ENCODE assay signal across 21 mouse cellular contexts in the genomic region with DNA sequence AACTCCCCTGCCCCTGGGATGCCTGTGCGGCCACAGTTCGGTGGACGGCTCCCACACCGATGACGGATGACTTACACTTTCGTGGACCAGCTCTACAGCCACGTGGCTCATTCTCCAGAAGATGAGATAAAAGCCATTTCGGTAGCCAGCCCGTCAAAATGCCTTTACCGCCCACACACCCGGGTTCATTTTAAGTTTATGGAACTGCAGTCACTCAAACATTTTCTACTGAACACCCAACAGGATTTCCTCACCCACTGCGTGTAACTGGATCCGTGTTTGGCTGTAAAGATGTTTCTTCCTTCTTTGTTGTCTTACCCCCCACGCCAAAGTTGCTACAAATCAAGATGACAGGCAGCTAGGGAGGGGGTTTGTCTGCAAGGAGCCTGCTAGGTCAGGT. TPM values are rescaled to one million over a fixed set of nuclear protein-coding genes. Genes with fewer than 3 reads are reported as not detected.
A peak's percentile ranks its signal among the peaks of the same experiment; 100 is the strongest.
DNase-seq lines count a peak whose midpoint lies in the region; ATAC-seq and TF ChIP-seq lines count a peak whose summit lies in the region.
"Had no signal": no experiment of that assay in that cellular context is flagged by ENCODE, and none has a peak within 500 bp of the region (broad histone marks: within the 10 kb centered on the region; RNA-seq: fewer than 3 reads in every experiment).

No protein-coding gene starts in this region.

- no peak overlapping the region for H3K4me2 ChIP-seq in hindbrain, embryonic 16.5 days (ENCODE audit: low read length)
- H3K4me2 ChIP-seq: heart, embryonic 13.5 days; limb, embryonic 15.5 days; liver, embryonic 15.5 days; midbrain, embryonic 12.5 days; neural tube, embryonic 13.5 days had no signal

- no peak overlapping the region for H3K9ac ChIP-seq in heart, adult 2 months (ENCODE audit: low read depth, low read length)
- H3K9ac ChIP-seq in hindbrain, embryonic 16.5 days (ENCODE audit: low read depth, low read length): no peak overlapping the region
- H3K9ac ChIP-seq: heart, embryonic 13.5 days; limb, embryonic 15.5 days; liver, embryonic 15.5 days; midbrain, embryonic 12.5 days; neural tube, embryonic 13.5 days had no signal

- peak; percentile 43 for DNase-seq in heart, postnatal 4 days
- no peak for DNase-seq in heart, adult 2 months
- peak; percentile 32 for DNase-seq in thymus, postnatal 4 days
- no peak for DNase-seq in thymus, postnatal 10 days (ENCODE audit: low spot score in 2 of 2)
- DNase-seq in T-cell, adult 2 months (ENCODE audit: low spot score): peak; percentile 76
- peak; percentile 76 for DNase-seq in naive thymus-derived CD4-positive, alpha-beta T cell, adult 2 months (ENCODE audit: low read depth)
- no peak for DNase-seq in yolk sac, embryonic 10.5 days (ENCODE audit: low spot score)
- DNase-seq: cerebellum, adult 8-10 months; heart, postnatal 36 days; kidney, adult 8-10 months; layer of hippocampus, postnatal 36 days had no signal

- H3K36me3 ChIP-seq in heart, adult 2 months (ENCODE audit: control insufficient read depth, insufficient read depth, low read length): no peaks in the 10 kb centered on the region
- no peaks in the 10 kb centered on the region for H3K36me3 ChIP-seq in hindbrain, embryonic 16.5 days (ENCODE audit: control insufficient read depth, insufficient read depth, low read length)
- H3K36me3 ChIP-seq: forebrain, embryonic 10.5 days; heart, embryonic 13.5 days; limb, embryonic 15.5 days; liver, embryonic 15.5 days; midbrain, embryonic 12.5 days; neural tube, embryonic 13.5 days had no signal

- no peak for TF ChIP-seq POLR2A in heart, adult 2 months (IDR thresholded peaks at IDR 0.05; ENCODE audit: insufficient read depth, low read depth, low read length)

- no peaks in the 10 kb centered on the region for H3K4me1 ChIP-seq in heart, adult 2 months (ENCODE audit: control insufficient read depth, insufficient read depth, low read length)
- H3K4me1 ChIP-seq in hindbrain, embryonic 16.5 days (ENCODE audit: control insufficient read depth, insufficient read depth, low read depth, low read length): no peaks in the 10 kb centered on the region
- H3K4me1 ChIP-seq: heart, embryonic 13.5 days; limb, embryonic 15.5 days; midbrain, embryonic 12.5 days; neural tube, embryonic 13.5 days had no signal

- no peak for ATAC-seq in hindbrain, embryonic 16.5 days
- ATAC-seq: hindbrain, postnatal 0 days; lung, postnatal 0 days; Patski had no signal

- H3K9me3 ChIP-seq in hindbrain, embryonic 16.5 days (ENCODE audit: control insufficient read depth, low read length): no peaks in the 10 kb centered on the region
- H3K9me3 ChIP-seq: forebrain, embryonic 10.5 days; limb, embryonic 15.5 days; liver, embryonic 15.5 days; midbrain, embryonic 12.5 days; neural tube, embryonic 13.5 days had no signal

- TF ChIP-seq CTCF in heart, adult 2 months (IDR thresholded peaks at IDR 0.05): no peak

- no peak for TF ChIP-seq EP300 in heart, adult 2 months (IDR thresholded peaks at IDR 0.05; ENCODE audit: insufficient read depth, low read depth, low read length)

- H3K27me3 ChIP-seq in heart, adult 2 months (ENCODE audit: control insufficient read depth, insufficient read depth, low read length): peaks cover 2% of the 10 kb centered on the region
- H3K27me3 ChIP-seq in hindbrain, embryonic 16.5 days (replicated peaks; ENCODE audit: control insufficient read depth, insufficient read depth, low read length): peaks cover 9% of the 10 kb centered on the region
- H3K27me3 ChIP-seq: Patski had no signal

- no peaks in the 10 kb centered on the region for H3K79me2 ChIP-seq in heart, adult 2 months (replicated peaks; ENCODE audit: control insufficient read depth, insufficient read depth, low read length)

- H3K4me3 ChIP-seq in heart, adult 2 months: no peak overlapping the region
- no peak overlapping the region for H3K4me3 ChIP-seq in hindbrain, embryonic 16.5 days (ENCODE audit: low read length)
- H3K4me3 ChIP-seq: forebrain, embryonic 10.5 days; heart, embryonic 13.5 days; limb, embryonic 15.5 days; liver, embryonic 15.5 days; midbrain, embryonic 12.5 days; neural tube, embryonic 13.5 days had no signal

- intact Hi-C loops in heart, adult 2 months (cut with DNase I): no loop called here

- 44% methylated on average over 14 of the region's 14 CpGs for WGBS in heart, adult 2 months
- 81% methylated on average over 14 of the region's 14 CpGs for WGBS in hindbrain, embryonic 16.5 days

- H3K27ac ChIP-seq in heart, adult 2 months: no peak overlapping the region
- no peak overlapping the region for H3K27ac ChIP-seq in hindbrain, embryonic 16.5 days (ENCODE audit: low read depth, low read length)
- H3K27ac ChIP-seq: forebrain, embryonic 10.5 days; heart, embryonic 13.5 days; hindbrain, postnatal 0 days; limb, embryonic 15.5 days; liver, embryonic 15.5 days; midbrain, embryonic 12.5 days; neural tube, embryonic 13.5 days had no signal

RNA-seq across cellular contexts. Expression of a gene that starts 5.7 kb away (rescaled TPM):
- 1 to 10 TPM; 1.3 to 1.6 TPM for total RNA-seq in heart, postnatal 4 days (2021)
- under 1 TPM; 0.65 to 0.89 TPM for total RNA-seq in heart, adult 2 months (2021)
- polyA plus RNA-seq in heart, adult 2 months (2012; rRNA removed): 0.70 and 0.78 TPM in 2 replicates
- polyA plus RNA-seq in hindbrain, embryonic 16.5 days (2015; fragmentation: Nextera tagmentation; extraction: Ambion mirVana): 0.17 and 0.30 TPM in 2 replicates
- polyA plus RNA-seq: forebrain, embryonic 10.5 days had no signal

RNA-seq across cellular contexts. Expression of a gene that starts 35.8 kb away (rescaled TPM):
- not detected for total RNA-seq in heart, postnatal 4 days (2021)
- total RNA-seq in heart, adult 2 months (2021): 1 to 10 TPM in 1 of 2 experiments, under 1 TPM in 1; 0.78 to 1.0 TPM
- 1.3 and 1.7 TPM in 2 replicates for polyA plus RNA-seq in heart, adult 2 months (2012; rRNA removed)
- polyA plus RNA-seq in hindbrain, embryonic 16.5 days (2015; fragmentation: Nextera tagmentation; extraction: Ambion mirVana): 1.4 and 2.0 TPM in 2 replicates

RNA-seq across cellular contexts. Expression of a gene that starts 38.0 kb away (rescaled TPM):
- 1 to 10 TPM; 2.4 to 2.5 TPM for total RNA-seq in heart, postnatal 4 days (2021)
- total RNA-seq in heart, adult 2 months (2021): 1 to 10 TPM; 2.8 to 4.1 TPM
- 0.96 and 1.5 TPM in 2 replicates for polyA plus RNA-seq in heart, adult 2 months (2012; rRNA removed)
- 24.7 and 27.9 TPM in 2 replicates for polyA plus RNA-seq in hindbrain, embryonic 16.5 days (2015; fragmentation: Nextera tagmentation; extraction: Ambion mirVana)

RNA-seq across cellular contexts. Expression of a gene that starts 54.2 kb away (rescaled TPM):
- 1 to 10 TPM; 1.6 to 2.0 TPM for total RNA-seq in heart, postnatal 4 days (2021)
- total RNA-seq in heart, adult 2 months (2021): 1 to 10 TPM; 1.6 to 2.0 TPM
- 1.3 and 3.0 TPM in 2 replicates for polyA plus RNA-seq in heart, adult 2 months (2012; rRNA removed)
- polyA plus RNA-seq in hindbrain, embryonic 16.5 days (2015; fragmentation: Nextera tagmentation; extraction: Ambion mirVana): 1.6 and 1.9 TPM in 2 replicates
- polyA plus RNA-seq: Patski had no signal

Comparison
In these comparisons a context has a peak if more than half of its experiments do, and no peak if none do; other contexts are left out.
1. DNase-seq: peak in heart, postnatal 4 days (single experiment), thymus, postnatal 4 days (single experiment), T-cell, adult 2 months (single experiment) and naive thymus-derived CD4-positive, alpha-beta T cell, adult 2 months (single experiment); none in heart, adult 2 months (0 of 2), thymus, postnatal 10 days (0 of 2) and yolk sac, embryonic 10.5 days (single experiment).